Mouse (Mus musculus) cortical plate, adult 2 months (tissue): ENCODE results near the gene Zbtb16.

ENCODE experiments used
- CTCF ChIP-seq: fragments of 200-500 bp; IDR thresholded peaks from 2 replicates; pipeline ENCODE4 v1.5.1; 2011; ENCODE audit warnings: mild to moderate bottlenecking, control low read depth, low read length; ENCODE audit not compliant: insufficient read depth; ENCODE audit errors: extremely low read depth
- POLR2A ChIP-seq: fragments of 200-500 bp; IDR thresholded peaks from 2 replicates; pipeline ENCODE4 v1.6.1; 2011; ENCODE audit warnings: mild to moderate bottlenecking, low read length, control low read depth; ENCODE audit not compliant: insufficient read depth; ENCODE audit errors: extremely low read depth

DNA sequence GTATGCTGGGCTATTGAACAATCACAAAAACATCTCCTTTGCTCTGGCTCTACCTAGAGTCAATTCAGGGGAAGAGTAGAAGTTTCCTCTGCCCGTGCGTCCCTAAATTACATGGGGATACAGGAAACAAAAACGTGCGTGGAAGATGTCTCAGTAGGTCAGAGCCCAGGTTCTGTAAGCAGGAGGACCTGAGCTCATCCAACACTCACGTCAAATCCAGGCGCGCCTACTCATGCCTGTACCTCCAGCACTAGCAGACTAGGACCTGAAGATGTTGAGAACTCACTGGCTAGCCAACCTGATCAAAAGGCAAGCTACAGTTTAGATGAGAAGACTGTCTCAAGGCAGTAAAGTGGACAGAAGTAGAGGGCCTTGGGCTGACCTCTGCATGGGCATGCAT lies 198.9 kb downstream of the Zbtb16 start:
- TF ChIP-seq POLR2A (no peak), CTCF (no peak)
